Mouse (Mus musculus): ENCODE measurements around the gene Grid1.

- TF ChIP-seq FLI1 (IDR thresholded peaks at IDR 0.05; ENCODE audit: low read length) (no peak), GATA1 (IDR thresholded peaks at IDR 0.05; ENCODE audit: borderline replicate concordance, low read length) (no peak)
These were observed 272.7 kb downstream of the Grid1 start for GRCm38 (mm10) chr14:35092646-35093045.
